Mouse (Mus musculus): ENCODE data around the gene Rbfox1.
A peak's percentile ranks its signal among the peaks of the same experiment; 100 is the strongest.

The Rbfox1 gene

GRCm38 (mm10) chr16:5884746-5885689, at the start of gene Rbfox1:
Gene Rbfox1 (plus strand): TSS chr16:5885355.
- peak; percentile 32 to 52 for DNase-seq (ENCODE audit: low spot score in 2 of 2)

GRCm38 (mm10) chr16:5836744-5837143, 48.4 kb upstream of the Rbfox1 start:
- DNase-seq (ENCODE audit: low spot score in 2 of 2) = no peak

- DNase-seq (ENCODE audit: low spot score in 2 of 2) = no peak
Measured at GRCm38 (mm10) chr16:5841167-5841566, 44.0 kb upstream of the Rbfox1 start.

GRCm38 (mm10) chr16:5845645-5846044, 39.5 kb upstream of the Rbfox1 start:
- no peak for DNase-seq (ENCODE audit: low spot score in 2 of 2)

GRCm38 (mm10) chr16:5853055-5853454, 32.1 kb upstream of the Rbfox1 start:
- no peak for DNase-seq (ENCODE audit: low spot score in 2 of 2)

- no peak for DNase-seq (ENCODE audit: low spot score in 2 of 2)
Measured at GRCm38 (mm10) chr16:5864350-5864749, 20.8 kb upstream of the Rbfox1 start.

- no peak for DNase-seq (ENCODE audit: low spot score in 2 of 2)
Measured at GRCm38 (mm10) chr16:5866966-5867365, 18.2 kb upstream of the Rbfox1 start.

GRCm38 (mm10) chr16:5870391-5870790, 14.8 kb upstream of the Rbfox1 start:
- no peak for DNase-seq (ENCODE audit: low spot score in 2 of 2)

- DNase-seq (ENCODE audit: low spot score in 2 of 2) = peak in 1 of 2 experiments; percentile 46
Measured at GRCm38 (mm10) chr16:5881820-5882219, 3.3 kb upstream of the Rbfox1 start.

GRCm38 (mm10) chr16:5885690-5886050, 515 bp downstream of the Rbfox1 start:
- DNase-seq (ENCODE audit: low spot score in 2 of 2) = no peak

- no peak for DNase-seq (ENCODE audit: low spot score in 2 of 2)
Measured at GRCm38 (mm10) chr16:5895564-5895963, 10.4 kb downstream of the Rbfox1 start.

GRCm38 (mm10) chr16:5898330-5898729, 13.2 kb downstream of the Rbfox1 start:
- DNase-seq (ENCODE audit: low spot score in 2 of 2) = no peak

GRCm38 (mm10) chr16:5910742-5911141, 25.6 kb downstream of the Rbfox1 start:
- no peak for DNase-seq (ENCODE audit: low spot score in 2 of 2)

GRCm38 (mm10) chr16:5911880-5912327, 26.7 kb downstream of the Rbfox1 start:
- peak; percentile 43 to 69 for DNase-seq (ENCODE audit: low spot score in 2 of 2)

GRCm38 (mm10) chr16:5917937-5918336, 32.8 kb downstream of the Rbfox1 start:
- DNase-seq (ENCODE audit: low spot score in 2 of 2) = no peak

- no peak for DNase-seq (ENCODE audit: low spot score in 2 of 2)
Measured at GRCm38 (mm10) chr16:5926986-5927385, 41.8 kb downstream of the Rbfox1 start.

GRCm38 (mm10) chr16:5931680-5932079, 46.5 kb downstream of the Rbfox1 start:
- DNase-seq (ENCODE audit: low spot score in 2 of 2) = peak; percentile 74 to 83

- DNase-seq (ENCODE audit: low spot score in 2 of 2) = no peak
Measured at GRCm38 (mm10) chr16:5940016-5940415, 54.9 kb downstream of the Rbfox1 start.

GRCm38 (mm10) chr16:5945682-5946081, 60.5 kb downstream of the Rbfox1 start:
- DNase-seq (ENCODE audit: low spot score in 2 of 2) = no peak

GRCm38 (mm10) chr16:5953106-5953505, 68.0 kb downstream of the Rbfox1 start:
- DNase-seq (ENCODE audit: low spot score in 2 of 2) = no peak

- no peak for DNase-seq (ENCODE audit: low spot score in 2 of 2)
Measured at GRCm38 (mm10) chr16:5957418-5957817, 72.3 kb downstream of the Rbfox1 start.

- DNase-seq (ENCODE audit: low spot score in 2 of 2) = peak in 1 of 2 experiments; percentile 21
Measured at GRCm38 (mm10) chr16:5961786-5962185, 76.6 kb downstream of the Rbfox1 start.

GRCm38 (mm10) chr16:5974172-5974571, 89.0 kb downstream of the Rbfox1 start:
- no peak for DNase-seq (ENCODE audit: low spot score in 2 of 2)
